Mouse (Mus musculus): ENCODE data around the gene Rps18.

Rps18 gene

DNA sequence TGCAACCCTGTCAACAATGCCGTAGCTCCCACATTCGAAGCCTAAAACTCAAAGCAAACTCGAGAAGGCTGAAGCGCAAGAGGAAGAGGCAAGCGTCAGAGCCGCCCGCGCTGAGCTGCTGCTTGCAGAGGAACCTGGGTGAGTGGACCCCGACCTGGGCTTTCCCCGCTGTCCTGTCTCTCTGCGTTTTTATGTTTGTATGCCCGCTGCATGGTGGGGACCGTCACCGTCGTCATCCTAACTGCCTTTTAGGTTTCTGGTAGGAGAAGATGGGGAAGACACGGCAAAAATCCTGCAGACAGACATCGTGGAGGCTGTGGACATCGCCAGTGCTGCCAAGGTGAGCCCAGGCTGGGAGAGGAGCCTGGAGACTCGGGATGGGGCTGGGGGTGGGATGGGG lies 14.4 kb downstream of the Rps18 start:
- DNase-seq = no peak

- no peak for DNase-seq
Observed at GRCm38 (mm10) chr17:33940981-33941380, 14.8 kb downstream of the Rps18 start.

- DNase-seq = peak; percentile 83
Observed at GRCm38 (mm10) chr17:33940206-33940805, 15.5 kb downstream of the Rps18 start, which contains the start of the genes Pfdn6 and Wdr46. TSS of gene Pfdn6 (minus strand) at chr17:33940343. TSS of gene Wdr46 (plus strand) at chr17:33940660.

GRCm38 (mm10) chr17:33938783-33939182 lies 17.0 kb downstream of the Rps18 start:
- DNase-seq = no peak

DNA sequence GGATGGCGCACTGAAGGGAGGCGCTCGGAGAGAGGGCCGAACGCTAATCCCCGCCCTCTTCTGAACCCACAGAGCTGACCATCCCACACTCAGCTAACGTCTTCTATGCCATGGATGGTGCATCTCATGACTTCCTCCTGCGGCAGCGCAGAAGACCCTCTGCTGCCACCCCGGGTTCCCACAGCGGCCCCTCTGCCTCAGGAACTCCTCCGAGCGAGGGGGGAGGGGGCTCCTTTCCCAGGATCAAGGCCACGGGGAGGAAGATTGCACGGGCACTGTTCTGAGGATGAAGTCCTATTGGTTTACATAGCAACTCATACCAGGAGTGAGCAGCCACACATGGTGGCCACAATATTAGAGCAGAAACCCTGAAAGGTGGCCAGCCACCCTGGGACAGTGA lies 18.8 kb downstream of the Rps18 start:
- DNase-seq = no peak

- DNase-seq = no peak
Observed at GRCm38 (mm10) chr17:33935422-33936055, 20.3 kb downstream of the Rps18 start.

DNA sequence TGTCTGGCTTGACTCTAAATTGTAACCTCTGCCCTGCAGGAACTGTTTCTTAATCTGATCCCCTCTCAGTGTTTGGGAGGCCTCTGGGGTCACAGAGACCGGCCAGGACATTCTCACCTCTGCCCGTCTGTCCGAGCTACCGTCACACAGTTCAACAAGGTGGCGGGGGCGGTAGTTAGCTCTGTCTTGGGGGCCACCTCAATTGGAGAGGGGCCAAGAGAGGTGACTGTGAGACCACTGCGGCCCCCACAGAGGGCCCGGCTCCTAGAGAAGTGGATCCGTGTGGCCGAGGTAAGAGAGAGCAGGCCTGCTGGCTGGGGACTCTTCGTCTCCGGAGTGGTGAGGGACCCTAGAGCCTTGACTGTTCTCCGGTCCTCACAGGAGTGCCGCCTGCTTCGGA lies 22.8 kb downstream of the Rps18 start:
- no peak for DNase-seq

GRCm38 (mm10) chr17:33932448-33932847 lies 23.4 kb downstream of the Rps18 start:
- no peak for DNase-seq

DNA sequence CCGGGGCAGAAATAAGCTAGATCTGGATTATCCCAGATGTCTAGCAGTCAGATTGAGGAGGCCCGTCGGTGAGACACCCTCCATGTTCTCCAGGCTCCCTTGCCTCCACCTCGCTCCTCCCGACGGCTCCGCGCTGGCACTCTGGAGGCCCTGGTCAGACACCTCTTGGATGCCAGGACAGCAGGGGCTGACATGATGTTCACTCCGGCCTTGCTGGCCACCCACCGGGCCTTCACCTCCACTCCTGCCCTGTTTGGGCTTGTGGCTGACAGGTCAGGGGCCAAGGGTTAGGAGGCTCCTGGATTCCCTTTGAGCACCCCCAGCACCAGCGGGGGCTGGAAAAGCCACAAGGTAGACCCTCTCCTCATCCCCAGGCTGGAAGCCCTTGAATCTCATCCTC lies 23.9 kb downstream of the Rps18 start:
- no peak for DNase-seq

GRCm38 (mm10) chr17:33931159-33931866 lies 24.5 kb downstream of the Rps18 start:
- DNase-seq = no peak

GRCm38 (mm10) chr17:33930280-33931158 lies 25.3 kb downstream of the Rps18 start:
- peak; percentile 71 for DNase-seq

- DNase-seq = peak; percentile 95
Observed at GRCm38 (mm10) chr17:33929371-33930279, 26.2 kb downstream of the Rps18 start, which contains the start of gene Rgl2. TSS of gene Rgl2 (plus strand) at chr17:33929543.

GRCm38 (mm10) chr17:33928251-33928947 lies 27.4 kb downstream of the Rps18 start:
- DNase-seq = no peak

DNA sequence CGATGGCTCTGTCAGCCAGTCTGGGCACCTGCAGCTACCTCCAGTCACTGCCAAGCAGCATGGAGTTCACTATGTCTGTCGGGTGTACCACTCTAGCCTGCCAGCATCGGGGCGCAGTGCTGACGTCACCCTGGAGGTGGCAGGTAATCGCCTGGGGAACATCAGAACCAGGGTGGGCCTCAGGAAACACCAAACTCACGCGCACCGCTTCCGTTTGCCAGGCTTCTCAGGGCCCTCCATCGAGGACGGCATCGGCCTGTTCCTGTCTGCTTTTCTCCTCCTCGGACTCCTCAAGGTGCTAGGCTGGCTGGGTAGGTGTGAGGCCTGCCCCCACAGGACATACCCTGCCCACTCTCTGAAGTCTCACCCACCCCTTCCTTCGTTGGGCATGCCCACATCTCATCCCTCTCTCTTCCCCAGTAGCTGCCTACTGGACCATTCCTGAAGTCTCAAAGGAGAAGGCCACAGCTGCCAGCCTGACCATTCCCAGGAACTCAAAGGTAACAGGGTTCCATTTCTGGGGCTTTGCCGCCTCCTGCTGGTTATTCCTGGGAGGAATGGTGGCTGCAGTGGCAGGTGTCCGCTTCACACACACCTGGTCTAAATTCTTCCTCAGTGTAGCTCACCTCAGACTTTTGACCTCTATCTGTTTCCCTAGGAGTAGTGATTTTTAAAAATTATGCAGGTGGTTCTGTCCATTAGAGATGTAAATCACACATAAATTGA lies 29.4 kb downstream of the Rps18 start:
- DNase-seq = no peak

DNA sequence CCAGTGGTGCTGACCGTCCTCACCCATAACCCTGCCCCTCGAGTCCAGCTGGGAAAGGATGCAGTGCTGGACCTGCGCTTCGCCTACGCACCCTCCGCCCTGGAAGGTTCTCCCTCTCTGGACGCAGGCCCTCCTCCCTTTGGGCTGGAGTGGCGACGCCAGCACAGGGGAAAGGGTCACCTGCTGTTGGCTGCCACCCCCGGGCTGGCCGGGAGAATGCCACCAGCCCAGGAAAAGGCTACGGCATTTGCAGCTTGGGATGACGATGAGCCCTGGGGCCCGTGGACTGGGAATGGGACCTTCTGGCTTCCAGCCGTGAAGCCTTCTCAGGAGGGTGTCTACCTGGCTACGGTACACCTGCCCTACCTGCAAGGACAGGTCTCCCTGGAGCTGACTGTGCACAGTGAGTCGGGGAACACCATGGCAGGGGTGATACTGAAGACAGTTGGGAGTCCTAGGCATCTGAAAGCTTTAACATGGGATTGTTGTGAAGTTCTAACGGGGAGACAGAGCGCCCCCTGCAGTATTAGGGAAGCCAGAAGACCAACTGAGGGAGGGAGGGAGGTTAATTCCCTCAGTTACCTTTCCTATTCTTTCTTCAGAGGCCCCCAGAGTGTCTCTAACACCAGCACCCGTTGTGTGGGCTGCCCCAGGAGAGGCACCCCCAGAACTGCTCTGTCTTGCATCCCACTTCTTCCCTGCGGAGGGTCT lies 30.2 kb downstream of the Rps18 start:
- no peak for DNase-seq

DNA sequence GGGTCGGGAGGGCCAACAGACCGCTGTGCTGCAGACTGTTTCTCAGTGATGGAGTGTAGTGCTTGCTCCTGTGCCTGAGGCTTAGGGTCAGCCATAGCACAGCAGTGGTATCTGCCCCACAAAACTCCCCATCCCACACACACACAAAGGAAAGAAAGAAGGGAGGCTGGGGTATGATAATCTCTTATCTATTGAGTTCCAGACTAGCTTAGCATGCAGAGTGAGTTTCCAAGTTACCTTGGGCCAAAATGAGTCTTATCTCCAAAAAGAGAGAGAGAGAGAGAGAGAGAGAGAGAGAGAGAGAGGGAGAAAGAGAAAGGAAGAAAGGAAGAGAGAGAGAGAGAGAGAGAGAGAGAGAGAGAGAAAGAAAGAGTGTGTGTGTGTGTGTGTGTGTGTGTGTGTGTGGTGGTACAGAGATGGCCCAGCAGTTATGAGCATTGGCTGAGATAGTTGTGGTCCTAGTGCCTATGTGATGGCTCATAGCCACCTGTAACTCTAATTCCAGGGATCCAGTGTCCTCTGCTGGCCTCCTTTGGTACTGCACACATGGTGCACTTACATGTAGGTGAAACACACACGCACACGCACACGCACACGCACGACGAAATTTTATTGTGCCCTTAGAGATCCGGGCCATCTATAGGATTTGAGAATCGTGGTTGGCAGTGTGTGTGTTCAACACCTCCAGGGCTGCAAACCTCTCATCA lies 31.1 kb downstream of the Rps18 start:
- DNase-seq = no peak

GRCm38 (mm10) chr17:33921361-33921760 lies 34.4 kb downstream of the Rps18 start:
- DNase-seq = no peak

DNA sequence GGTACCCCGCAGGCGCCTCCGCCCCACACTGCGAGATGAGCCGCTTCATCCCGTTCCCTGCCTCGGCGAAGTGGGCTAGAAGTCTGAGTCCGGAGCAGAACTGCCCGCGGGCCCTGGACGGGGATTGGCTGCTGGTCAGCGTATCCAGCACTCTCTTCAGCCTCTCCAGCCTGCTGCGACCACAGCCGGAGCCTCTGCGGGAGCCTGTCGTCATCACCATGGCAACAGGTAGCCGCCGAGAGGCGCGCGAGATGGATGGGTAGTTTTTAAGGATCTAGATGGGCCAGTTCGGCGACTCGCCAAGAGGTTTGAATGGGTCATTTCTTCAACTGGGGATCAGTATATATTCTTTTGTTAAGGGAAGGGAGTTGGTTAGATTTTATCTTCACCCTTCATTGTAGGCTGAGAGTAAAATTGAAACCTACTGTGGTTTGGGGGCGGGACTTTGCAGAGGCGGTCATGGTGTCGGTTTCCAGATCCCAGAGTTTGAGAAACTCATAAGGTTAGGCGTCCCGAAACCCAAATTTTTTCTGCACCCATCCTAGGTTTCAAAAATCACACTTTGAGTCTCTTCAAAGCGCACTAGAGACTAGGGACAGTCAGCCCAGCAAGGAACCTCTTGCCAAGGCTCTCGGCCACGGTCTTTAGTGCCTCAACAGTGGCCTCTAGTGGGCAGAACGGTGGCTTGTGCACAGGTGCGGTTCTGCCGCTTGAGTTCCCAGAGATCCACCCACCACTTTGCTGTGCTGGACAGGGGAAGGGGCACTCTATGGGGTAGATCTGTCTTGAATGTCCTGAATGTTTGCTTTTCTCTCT lies 35.3 kb downstream of the Rps18 start:
- DNase-seq = peak; percentile 88
